Mouse (Mus musculus) liver, embryonic 18 days (tissue): Measurements from ENCODE around the gene Tbx1. TPM values are rescaled to one million over a fixed set of nuclear protein-coding genes. Genes with fewer than 3 reads are reported as not detected.

Experiments used
- polyA plus RNA-seq: library from polyadenylated mRNA; depleted of rRNA; stranded (reverse); fragments of >200 nt; gene quantifications from 2 replicates; pipeline ENCODE4 v1.2.3, GENCODE M21; 2012; rRNA removed

The Tbx1 gene
- polyA plus RNA-seq: 0.01 and 0.03 TPM in 2 replicates

GRCm38 (mm10) chr16:18589804-18590790 lies at the start of gene Tbx1:
TSS of gene Tbx1 (minus strand) at chr16:18590671.

DNA sequence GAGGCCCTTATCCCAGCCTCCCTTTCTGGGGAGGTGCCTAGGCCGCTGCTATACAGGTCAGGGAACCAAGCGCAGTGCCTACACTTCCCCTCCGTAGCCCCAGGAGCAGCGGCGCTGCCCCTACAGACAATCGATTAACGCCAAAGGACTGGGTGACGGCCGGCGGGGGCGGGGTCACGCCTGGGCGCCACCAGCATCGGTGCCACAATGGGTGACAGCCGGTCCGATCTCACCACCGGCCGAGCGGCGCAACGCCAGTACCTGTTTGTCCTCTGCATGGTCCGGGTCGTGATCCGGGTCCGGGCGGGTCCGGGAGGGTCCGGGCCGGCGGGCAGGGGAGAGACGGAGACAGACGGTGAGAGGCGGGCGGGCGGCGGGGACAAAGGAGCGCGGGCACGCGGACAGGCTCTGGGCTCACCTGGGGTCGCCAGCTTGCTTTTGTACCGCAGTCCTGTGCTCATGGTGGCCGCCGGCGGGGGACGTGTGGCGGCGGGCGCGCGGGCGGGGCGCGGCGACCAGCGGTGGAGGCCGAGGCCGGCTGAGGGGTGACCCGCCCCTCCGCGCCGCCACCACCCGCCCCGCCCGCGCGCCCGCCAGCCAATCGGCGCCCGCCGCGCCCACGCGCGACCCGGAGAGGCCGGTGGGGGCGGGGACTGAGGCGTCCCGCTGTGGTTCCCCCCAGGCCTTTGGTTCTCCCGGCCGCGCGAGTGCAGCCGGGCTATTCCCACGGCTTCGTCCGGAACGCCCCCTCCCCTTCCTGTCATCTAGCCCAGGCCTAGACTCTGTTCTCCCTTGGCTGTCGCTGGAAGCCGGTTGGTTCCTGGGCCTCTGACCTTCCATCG lies 39.1 kb upstream of the Tbx1 start, which contains the start of gene Sept5:
TSS of gene Sept5 (minus strand) at position 565 of the 842 bp plus-strand sequence.

GRCm38 (mm10) chr16:18626376-18626878 lies 36.0 kb upstream of the Tbx1 start, which contains the start of gene Gm49601:
TSS of gene Gm49601 (minus strand) at chr16:18626427.

DNA sequence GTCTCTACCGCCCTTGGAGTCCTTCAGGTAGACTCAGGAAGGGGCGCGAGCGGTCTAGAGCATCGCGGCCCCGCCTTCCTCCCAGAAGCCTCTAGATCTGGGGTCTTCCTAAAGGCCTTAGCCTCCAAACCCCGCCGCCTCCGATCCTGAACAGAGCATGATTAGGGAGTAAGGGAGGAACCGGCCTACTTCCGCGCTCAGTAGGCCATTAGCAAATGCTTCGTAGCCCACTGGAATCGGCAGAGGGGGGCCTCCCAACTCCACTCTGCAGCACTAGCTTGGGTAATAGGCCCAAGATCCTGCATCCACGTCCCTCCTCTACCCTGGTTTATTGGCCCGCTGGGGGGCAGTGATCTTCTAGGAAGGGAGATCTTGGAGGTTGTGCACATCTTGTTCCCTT lies 31.5 kb upstream of the Tbx1 start, which contains the start of gene Gp1bb:
TSS of gene Gp1bb (minus strand) at position 385 of the 400 bp plus-strand sequence.

Other genes with a start within 250 kb of the Tbx1 start
- gene Tango2, start 242.6 kb downstream of the Tbx1 start, polyA plus RNA-seq: 56.0 and 64.7 TPM in 2 replicates
- 10.0 and 10.2 TPM in 2 replicates for gene Arvcf, start 242.5 kb downstream of the Tbx1 start, polyA plus RNA-seq
- gene Txnrd2, start 164.3 kb downstream of the Tbx1 start, polyA plus RNA-seq: 58.8 and 62.0 TPM in 2 replicates
- gene Comt, start 163.8 kb downstream of the Tbx1 start, polyA plus RNA-seq: 91.2 and 92.4 TPM in 2 replicates
- gene Gnb1l, start 92.0 kb downstream of the Tbx1 start, polyA plus RNA-seq: 3.1 and 4.2 TPM in 2 replicates
- 1.5 and 1.6 TPM in 2 replicates for gene Rtl10, start 91.8 kb downstream of the Tbx1 start, polyA plus RNA-seq
- 15.4 and 16.2 TPM in 2 replicates for gene Gp1bb, start 31.7 kb upstream of the Tbx1 start, polyA plus RNA-seq
- 1.5 and 2.4 TPM in 2 replicates for gene Gm49601, start 35.8 kb upstream of the Tbx1 start, polyA plus RNA-seq
- 6.6 and 9.4 TPM in 2 replicates for gene Sept5, start 39.3 kb upstream of the Tbx1 start, polyA plus RNA-seq
- 11.6 and 12.1 TPM in 2 replicates for gene Cldn5, start 186.2 kb upstream of the Tbx1 start, polyA plus RNA-seq
- gene Ufd1, start 221.1 kb upstream of the Tbx1 start, polyA plus RNA-seq: 17.8 and 19.1 TPM in 2 replicates
- 22.8 and 24.2 TPM in 2 replicates for gene Cdc45, start 221.3 kb upstream of the Tbx1 start, polyA plus RNA-seq
- 24.4 and 27.4 TPM in 2 replicates for gene 2510002D24Rik, start 245.9 kb upstream of the Tbx1 start, polyA plus RNA-seq
- not detected in 2 replicates for gene Gm28539, start 245.9 kb upstream of the Tbx1 start, polyA plus RNA-seq